Mouse (Mus musculus) liver, postnatal 0 days (tissue): ENCODE measurements at regions not wholly inside any gene's neighbourhood (a gene's known extent, or its start where the extent isn't known, plus 50 kb on each side); places are given as distances from the start of the nearest gene placed in this dataset.

ENCODE experiments used
- CTCF ChIP-seq: sonication (generic); IDR thresholded peaks from 2 replicates; pipeline ENCODE4 v1.5.1; 2016; ENCODE audit warnings: antibody characterized with exemption, low read depth
- EP300 ChIP-seq: IDR thresholded peaks from 2 replicates; pipeline ENCODE4 v1.6.1; 2016; ENCODE audit warnings: antibody characterized with exemption, low read depth, mild to moderate bottlenecking

GRCm38 (mm10) chr1:105117888-105118287 lies 238.6 kb downstream of the Rnf152 start:
- TF ChIP-seq CTCF (no peak), EP300 (no peak)
